Mouse (Mus musculus): ENCODE results near the gene Fndc3b.
A peak's percentile ranks its signal among the peaks of the same experiment; 100 is the strongest.

Fndc3b gene

GRCm38 (mm10) chr3:27621176-27621575 lies 89.9 kb downstream of the Fndc3b start:
- no peak for ATAC-seq (ENCODE audit: low TSS enrichment)

- ATAC-seq (ENCODE audit: low TSS enrichment), result no peak
These were observed 93.4 kb downstream of the Fndc3b start for GRCm38 (mm10) chr3:27617733-27618132.

GRCm38 (mm10) chr3:27617237-27617499 lies 93.9 kb downstream of the Fndc3b start:
- ATAC-seq (ENCODE audit: low TSS enrichment), result no peak

GRCm38 (mm10) chr3:27616421-27617236 lies 94.5 kb downstream of the Fndc3b start:
- ATAC-seq (ENCODE audit: low TSS enrichment), result no peak

GRCm38 (mm10) chr3:27615479-27615878 lies 95.6 kb downstream of the Fndc3b start:
- ATAC-seq (ENCODE audit: low TSS enrichment), result peak; percentile 42

- ATAC-seq (ENCODE audit: low TSS enrichment), result no peak
These were observed 97.3 kb downstream of the Fndc3b start for GRCm38 (mm10) chr3:27613828-27614227.

- no peak for ATAC-seq (ENCODE audit: low TSS enrichment)
These were observed 98.1 kb downstream of the Fndc3b start for GRCm38 (mm10) chr3:27613011-27613410.

GRCm38 (mm10) chr3:27611986-27612385 lies 99.1 kb downstream of the Fndc3b start:
- ATAC-seq (ENCODE audit: low TSS enrichment), result no peak

GRCm38 (mm10) chr3:27610547-27610946 lies 100.6 kb downstream of the Fndc3b start:
- ATAC-seq (ENCODE audit: low TSS enrichment), result no peak

GRCm38 (mm10) chr3:27610089-27610488 lies 101.0 kb downstream of the Fndc3b start:
- no peak for ATAC-seq (ENCODE audit: low TSS enrichment)

GRCm38 (mm10) chr3:27607796-27608151 lies 103.3 kb downstream of the Fndc3b start:
- ATAC-seq (ENCODE audit: low TSS enrichment), result 0 out of 2 replicates have a peak, but pooled peaks have one; percentile 14

- peak; percentile 83 for ATAC-seq (ENCODE audit: low TSS enrichment)
These were observed 103.9 kb downstream of the Fndc3b start for GRCm38 (mm10) chr3:27607081-27607795.

GRCm38 (mm10) chr3:27606626-27607025 lies 104.5 kb downstream of the Fndc3b start:
- ATAC-seq (ENCODE audit: low TSS enrichment), result no peak

- no peak for ATAC-seq (ENCODE audit: low TSS enrichment)
These were observed 105.5 kb downstream of the Fndc3b start for GRCm38 (mm10) chr3:27605613-27606012.

GRCm38 (mm10) chr3:27605081-27605480 lies 106.0 kb downstream of the Fndc3b start:
- ATAC-seq (ENCODE audit: low TSS enrichment), result no peak

GRCm38 (mm10) chr3:27604629-27605028 lies 106.5 kb downstream of the Fndc3b start:
- ATAC-seq (ENCODE audit: low TSS enrichment), result no peak

GRCm38 (mm10) chr3:27603905-27604620 lies 107.0 kb downstream of the Fndc3b start:
- ATAC-seq (ENCODE audit: low TSS enrichment), result no peak

- ATAC-seq (ENCODE audit: low TSS enrichment), result no peak; the same call in 1 of the 2 replicates
These were observed 110.5 kb downstream of the Fndc3b start for GRCm38 (mm10) chr3:27600645-27601044.

GRCm38 (mm10) chr3:27600197-27600596 lies 110.9 kb downstream of the Fndc3b start:
- ATAC-seq (ENCODE audit: low TSS enrichment), result no peak

GRCm38 (mm10) chr3:27598437-27599382 lies 112.4 kb downstream of the Fndc3b start:
- no peak for ATAC-seq (ENCODE audit: low TSS enrichment)

GRCm38 (mm10) chr3:27593485-27594138 lies 117.5 kb downstream of the Fndc3b start:
- peak; percentile 87 for ATAC-seq (ENCODE audit: low TSS enrichment)
